Mouse (Mus musculus) intestine, embryonic 16.5 days (tissue): ENCODE measurements around the gene Kcp. TPM values are rescaled to one million over a fixed set of nuclear protein-coding genes. Genes with fewer than 3 reads are reported as not detected.

Experiments
- ATAC-seq: fragments of 200-750 bp; cut with Nextera tagmentation; 2 replicates; pipeline ENCODE4 v1.8.0; 2017; ENCODE audit warnings: moderate TSS enrichment, moderate library complexity
- H3K27ac ChIP-seq: fragments of 300-500 bp; sonication (generic); 2 replicates; pipeline ENCODE4 v1.5.1; 2014; ENCODE audit warnings: mild to moderate bottlenecking, low read length
- H3K27me3 ChIP-seq: fragments of 300-500 bp; sonication (generic); replicated peaks from 2 replicates; pipeline ENCODE4 v1.6.1; 2014; ENCODE audit warnings: low read length, control low read depth, mixed read lengths; ENCODE audit not compliant: control insufficient read depth, insufficient read depth
- H3K36me3 ChIP-seq: fragments of 300-500 bp; sonication (generic); 2 replicates; pipeline ENCODE4 v1.6.1; 2014; ENCODE audit warnings: low read length, control low read depth; ENCODE audit not compliant: control insufficient read depth, insufficient read depth
- H3K4me1 ChIP-seq: fragments of 300-500 bp; sonication (generic); 2 replicates; pipeline ENCODE4 v1.6.1; 2014; ENCODE audit warnings: low read length, control low read depth, mixed read lengths; ENCODE audit not compliant: control insufficient read depth, insufficient read depth
- H3K4me2 ChIP-seq: fragments of 300-500 bp; sonication (generic); 2 replicates; pipeline ENCODE4 v1.6.1; 2014; ENCODE audit warnings: low read depth, low read length, control low read depth
- H3K4me3 ChIP-seq: fragments of 300-500 bp; sonication (generic); 2 replicates; pipeline ENCODE4 v1.5.1; 2014; ENCODE audit warnings: mild to moderate bottlenecking, low read length
- H3K9ac ChIP-seq: fragments of 300-500 bp; sonication (generic); 2 replicates; pipeline ENCODE4 v1.6.1; 2014; ENCODE audit warnings: low read depth, low read length
- H3K9me3 ChIP-seq: fragments of 300-500 bp; sonication (generic); 2 replicates; pipeline ENCODE4 v1.6.1; 2016; ENCODE audit warnings: low read length, control low read depth; ENCODE audit not compliant: control insufficient read depth
- WGBS: fragments of 180-500 bp; shearing (Covaris S2); extraction: QIAGEN DNeasy Blood & Tissue Kit; methylation state at CpG from one replicate; pipeline ENCODE4 v1.1.7; 2014; 5-methylcytosine and 5-hydroxymethylcytosine counted together
- polyA plus RNA-seq: library from polyadenylated mRNA; unstranded; fragments of >200 nt; fragmentation: Nextera tagmentation; extraction: Ambion mirVana; gene quantifications from 2 replicates; pipeline ENCODE4 v1.2.1, GENCODE M21; 2015

The Kcp gene
- polyA plus RNA-seq, result 10.9 and 12.0 TPM in 2 replicates

GRCm38 (mm10) chr6:29507447-29508309 lies at the start of gene Kcp:
Kcp (minus strand) TSS chr6:29507952.
- peak within 1 kb of the TSS; percentile 74 for H3K4me2 ChIP-seq
- peaks cover 24% of the 10 kb centered on the region for H3K4me1 ChIP-seq
- H3K9ac ChIP-seq, result peak within 1 kb of the TSS; percentile 74
- no peak within 1 kb of the TSS for H3K27ac ChIP-seq
- H3K27me3 ChIP-seq, result peaks cover 3% of the 10 kb centered on the region; the same call in 1 of the 2 replicates
- under 1% methylated on average over 47 of the region's 47 CpGs for WGBS
- H3K36me3 ChIP-seq, result no peaks in the 10 kb centered on the region
- no peaks in the 10 kb centered on the region for H3K9me3 ChIP-seq
- peak; percentile 54 for ATAC-seq
- peak within 1 kb of the TSS; percentile 63 for H3K4me3 ChIP-seq

DNA sequence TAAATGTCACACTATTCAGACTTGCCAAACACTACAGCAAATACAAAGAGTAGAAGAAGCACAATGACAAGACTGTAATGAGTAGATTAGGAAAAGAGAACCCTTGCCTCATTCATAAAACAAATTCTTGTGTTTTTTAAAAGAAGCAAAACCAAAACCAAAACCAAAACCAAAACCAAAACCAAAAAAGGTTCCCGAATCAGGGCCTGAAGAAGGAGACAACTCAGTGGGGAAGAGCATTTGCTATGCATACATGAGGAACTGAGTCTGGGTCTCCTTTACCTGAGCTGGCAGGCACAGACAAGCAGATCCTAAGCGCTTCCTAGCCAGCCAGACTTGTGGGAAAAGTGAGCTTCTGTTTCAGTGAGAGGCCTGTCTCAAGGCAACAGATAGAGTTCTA lies 49.4 kb upstream of the Kcp start:
- H3K4me3 ChIP-seq, result no peak overlapping the region
- H3K36me3 ChIP-seq, result peaks cover 6% of the 10 kb centered on the region
- no peak overlapping the region for H3K4me2 ChIP-seq
- H3K4me1 ChIP-seq, result no peaks in the 10 kb centered on the region
- no peaks in the 10 kb centered on the region for H3K9me3 ChIP-seq
- WGBS, result 94% methylated on average over 2 of the region's 2 CpGs
- H3K9ac ChIP-seq, result no peak overlapping the region
- H3K27ac ChIP-seq, result no peak overlapping the region
- ATAC-seq, result no peak
- H3K27me3 ChIP-seq, result no peaks in the 10 kb centered on the region

DNA sequence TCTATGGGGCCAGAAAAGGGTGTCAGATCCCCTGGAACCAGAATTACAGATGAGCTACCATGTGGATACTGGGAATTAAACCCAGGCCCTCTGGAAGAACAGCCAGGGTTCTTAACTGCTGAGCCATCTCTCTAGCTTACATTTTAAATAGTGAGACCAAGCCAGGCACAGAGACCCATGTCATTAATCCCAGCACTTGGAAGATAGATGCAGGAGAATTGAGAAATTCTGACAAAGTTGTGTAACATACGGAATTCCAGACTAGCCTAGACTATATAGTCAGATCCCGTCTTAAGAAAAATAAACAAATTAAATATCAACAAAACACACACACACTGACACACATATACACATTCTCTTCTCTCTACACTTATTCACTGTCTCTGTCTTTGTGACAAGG lies 44.8 kb upstream of the Kcp start:
- Histone ChIP-seq H3K27ac (no peak overlapping the region), H3K27me3 (no peaks in the 10 kb centered on the region), H3K36me3 (peaks cover 3% of the 10 kb centered on the region), H3K9ac (no peak overlapping the region), H3K9me3 (no peaks in the 10 kb centered on the region), H3K4me1 (no peaks in the 10 kb centered on the region), H3K4me2 (no peak overlapping the region), H3K4me3 (no peak overlapping the region)
- ATAC-seq, result no peak
- WGBS, result 74% methylated on average over 2 of the region's 2 CpGs

GRCm38 (mm10) chr6:29548086-29548485 lies 40.3 kb upstream of the Kcp start:
- no peaks in the 10 kb centered on the region for H3K9me3 ChIP-seq
- no peaks in the 10 kb centered on the region for H3K4me1 ChIP-seq
- H3K4me3 ChIP-seq, result no peak overlapping the region
- H3K27me3 ChIP-seq, result no peaks in the 10 kb centered on the region
- no peak overlapping the region for H3K27ac ChIP-seq
- no peak for ATAC-seq
- no peak overlapping the region for H3K9ac ChIP-seq
- H3K4me2 ChIP-seq, result no peak overlapping the region
- peaks cover 12% of the 10 kb centered on the region for H3K36me3 ChIP-seq
- WGBS, result 94% methylated on average over 1 of the region's 1 CpGs

- H3K27me3 ChIP-seq, result no peaks in the 10 kb centered on the region
- no peak overlapping the region for H3K9ac ChIP-seq
- peaks cover 12% of the 10 kb centered on the region for H3K36me3 ChIP-seq
- H3K9me3 ChIP-seq, result no peaks in the 10 kb centered on the region
- H3K4me2 ChIP-seq, result no peak overlapping the region
- H3K27ac ChIP-seq, result no peak overlapping the region
- H3K4me3 ChIP-seq, result no peak overlapping the region
- H3K4me1 ChIP-seq, result no peaks in the 10 kb centered on the region
- ATAC-seq, result no peak
Observed at GRCm38 (mm10) chr6:29547582-29547981, 39.8 kb upstream of the Kcp start.

- H3K4me3 ChIP-seq, result no peak overlapping the region
- no peak overlapping the region for H3K9ac ChIP-seq
- no peak for ATAC-seq
- H3K27ac ChIP-seq, result no peak overlapping the region
- H3K27me3 ChIP-seq, result no peaks in the 10 kb centered on the region
- no peaks in the 10 kb centered on the region for H3K4me1 ChIP-seq
- 96% methylated on average over 2 of the region's 2 CpGs for WGBS
- no peaks in the 10 kb centered on the region for H3K9me3 ChIP-seq
- no peak overlapping the region for H3K4me2 ChIP-seq
- H3K36me3 ChIP-seq, result peaks cover 19% of the 10 kb centered on the region
Observed at GRCm38 (mm10) chr6:29545611-29546010, 37.9 kb upstream of the Kcp start.

GRCm38 (mm10) chr6:29540956-29541355 lies 33.2 kb upstream of the Kcp start:
- Histone ChIP-seq H3K27me3 (no peaks in the 10 kb centered on the region), H3K4me1 (no peaks in the 10 kb centered on the region), H3K36me3 (peaks cover 16% of the 10 kb centered on the region), H3K27ac (no peak overlapping the region), H3K4me3 (no peak overlapping the region), H3K9me3 (no peaks in the 10 kb centered on the region), H3K4me2 (no peak overlapping the region), H3K9ac (no peak overlapping the region)
- 82% methylated on average over 1 of the region's 1 CpGs for WGBS
- no peak for ATAC-seq

DNA sequence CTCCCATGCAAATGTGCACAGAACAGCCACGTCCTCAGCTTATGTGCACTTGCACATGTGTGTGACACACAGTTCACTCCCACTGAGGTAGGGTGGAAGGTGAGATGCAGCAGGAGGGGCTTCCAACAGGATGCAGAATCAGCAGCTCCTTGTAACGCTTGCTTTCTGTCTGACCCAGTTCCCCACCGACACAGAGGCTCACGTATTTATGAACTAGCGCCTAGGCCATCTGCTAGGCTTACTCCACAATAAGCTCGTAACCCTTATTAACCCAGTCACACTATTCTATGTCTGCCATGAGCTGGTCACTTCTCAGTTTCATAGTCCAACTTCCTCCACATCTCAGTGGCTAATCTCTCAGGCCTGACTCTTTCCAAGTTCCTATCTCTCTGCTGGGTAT lies 32.5 kb upstream of the Kcp start:
- Histone ChIP-seq H3K9me3 (no peaks in the 10 kb centered on the region), H3K4me1 (no peaks in the 10 kb centered on the region), H3K4me2 (no peak overlapping the region), H3K27ac (no peak overlapping the region), H3K4me3 (no peak overlapping the region), H3K36me3 (peaks cover 13% of the 10 kb centered on the region; the same call in 1 of the 2 replicates), H3K27me3 (no peaks in the 10 kb centered on the region), H3K9ac (no peak overlapping the region)
- WGBS, result 80% methylated on average over 6 of the region's 6 CpGs
- ATAC-seq, result no peak

DNA sequence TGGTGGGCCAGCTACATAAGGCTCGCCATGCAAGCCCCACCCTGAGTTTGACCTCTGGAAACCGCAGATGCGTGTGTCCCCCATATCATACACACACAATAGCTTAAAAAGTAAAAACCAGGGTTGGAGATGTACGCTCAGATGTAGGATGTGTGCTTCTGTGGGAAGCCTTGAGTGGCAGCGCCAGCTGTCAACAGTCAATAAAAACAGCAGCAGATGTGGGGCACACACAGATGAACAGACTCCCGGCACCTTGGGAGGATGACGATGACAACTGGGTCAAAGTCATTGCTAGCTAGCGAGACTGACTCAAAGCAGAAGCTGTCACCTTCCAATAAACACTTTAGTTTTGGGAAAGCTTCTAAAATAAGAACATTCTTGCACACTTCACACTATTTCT lies 31.8 kb upstream of the Kcp start:
- WGBS, result 84% methylated on average over 8 of the region's 8 CpGs
- no peaks in the 10 kb centered on the region for H3K4me1 ChIP-seq
- H3K36me3 ChIP-seq, result peaks cover 7% of the 10 kb centered on the region; the same call in 1 of the 2 replicates
- no peak overlapping the region for H3K4me2 ChIP-seq
- no peaks in the 10 kb centered on the region for H3K9me3 ChIP-seq
- H3K27me3 ChIP-seq, result no peaks in the 10 kb centered on the region
- no peak overlapping the region for H3K4me3 ChIP-seq
- ATAC-seq, result no peak
- H3K9ac ChIP-seq, result no peak overlapping the region
- no peak overlapping the region for H3K27ac ChIP-seq
